Mouse (Mus musculus): ENCODE measurements around the gene Dnase1l1. TPM values are rescaled to one million over a fixed set of nuclear protein-coding genes. Genes with fewer than 3 reads are reported as not detected.

The Dnase1l1 gene
- total and polyA plus RNA-seq, 2 experiments = 3.5 to 5.5 TPM

DNA sequence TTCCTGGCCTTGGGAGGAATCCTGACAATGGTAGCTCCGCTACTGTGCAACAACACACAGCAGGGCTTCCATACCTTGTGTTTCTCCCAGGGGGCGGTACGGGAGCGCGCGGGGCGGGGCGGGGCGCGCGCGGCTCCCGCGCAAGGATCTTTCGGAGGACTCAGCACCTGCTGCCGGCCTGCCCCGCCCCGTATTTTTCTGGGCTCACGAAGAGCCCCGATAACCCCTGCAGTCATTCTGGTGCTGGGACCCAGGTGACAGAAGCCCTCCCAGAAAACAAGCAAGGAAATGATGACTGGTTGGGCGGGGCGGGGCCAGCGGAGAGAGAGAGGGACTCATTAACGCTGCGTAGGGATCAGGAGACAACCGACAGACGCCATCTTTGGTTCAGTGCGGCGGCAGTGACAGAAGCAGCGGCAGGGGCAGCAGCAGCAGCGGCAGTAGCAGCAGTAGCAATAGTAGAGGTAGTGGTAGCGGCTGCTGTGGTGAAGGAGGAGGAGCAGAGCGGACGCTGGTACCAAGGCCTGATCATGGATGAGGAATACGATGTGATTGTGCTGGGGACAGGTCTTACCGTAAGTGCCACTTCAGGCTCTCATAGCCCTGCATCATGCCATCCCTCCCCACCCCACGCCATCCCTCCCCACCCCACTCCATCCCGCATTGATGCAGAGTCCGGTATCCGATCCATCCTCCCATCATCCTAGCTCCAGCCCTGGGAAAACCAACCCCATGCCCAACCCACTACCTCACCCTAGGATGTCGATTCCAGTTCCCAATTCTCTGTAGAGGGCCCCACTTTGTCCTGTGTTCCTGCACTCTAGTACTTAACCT, 22.9 kb upstream of the Dnase1l1 start, which contains the start of gene Gdi1:
Gene Gdi1, plus strand, starts transcription at position 132 of the 834 bp plus-strand sequence.
- under 1% methylated on average over 40 of the region's 41 CpGs for WGBS
- Histone ChIP-seq H3K4me3 (ENCODE audit: insufficient read depth, low read depth, low read length) (peak within 1 kb of the TSS; percentile 74), H3K79me2 (ENCODE audit: control insufficient read depth, insufficient read depth, low read length) (peaks cover 5% of the 10 kb centered on the region; the same call in 1 of the 2 replicates), H3K27ac (replicated peaks; ENCODE audit: insufficient read depth, low read depth, low read length) (peak within 1 kb of the TSS; percentile 92), H3K4me1 (ENCODE audit: control insufficient read depth, insufficient read depth, low read length) (no peaks in the 10 kb centered on the region; the same call in 1 of the 2 replicates), H3K36me3 (ENCODE audit: control insufficient read depth, insufficient read depth, low read length) (peaks cover 47% of the 10 kb centered on the region), H3K9ac (ENCODE audit: low read depth, low read length) (peak within 1 kb of the TSS; percentile 96), H3K27me3 (ENCODE audit: control insufficient read depth, insufficient read depth, low read length) (no peaks in the 10 kb centered on the region)
- DNase-seq (ENCODE audit: extremely low read depth, low read depth, low spot score) = peak; percentile 55
- TF ChIP-seq CTCF (IDR thresholded peaks at IDR 0.05; ENCODE audit: low read depth, low read length) (peak; percentile 12; the same call in 1 of the 2 replicates), POLR2A (IDR thresholded peaks at IDR 0.05; ENCODE audit: extremely low read depth, insufficient read depth, low read length) (peak; percentile 61; the same call in 1 of the 2 replicates)

DNA sequence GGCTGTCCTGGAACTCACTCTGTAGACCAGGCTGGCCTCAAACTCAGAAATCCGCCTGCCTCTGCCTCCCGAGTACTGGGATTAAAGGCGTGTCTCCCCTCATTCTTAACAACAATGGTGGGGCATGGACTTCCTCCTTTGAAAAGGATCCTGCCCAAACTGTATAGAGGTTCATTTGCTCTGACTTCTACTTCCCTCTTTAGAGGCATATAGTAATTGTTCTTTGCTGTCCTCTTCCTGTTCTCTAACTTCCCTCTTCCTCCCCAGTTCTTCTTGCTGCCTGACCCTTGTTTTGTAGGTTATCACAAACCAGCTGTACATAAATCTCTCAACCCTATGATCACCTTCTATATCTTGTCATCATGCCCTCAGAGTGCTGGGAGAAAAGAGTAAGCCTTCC, 17.6 kb upstream of the Dnase1l1 start:
- DNase-seq (ENCODE audit: extremely low read depth, low read depth, low spot score) = no peak
- Histone ChIP-seq H3K4me3 (ENCODE audit: insufficient read depth, low read depth, low read length) (no peak overlapping the region), H3K4me1 (ENCODE audit: control insufficient read depth, insufficient read depth, low read length) (peaks cover 3% of the 10 kb centered on the region; the same call in 1 of the 2 replicates), H3K9ac (ENCODE audit: low read depth, low read length) (no peak overlapping the region), H3K27me3 (ENCODE audit: control insufficient read depth, insufficient read depth, low read length) (no peaks in the 10 kb centered on the region), H3K27ac (replicated peaks; ENCODE audit: insufficient read depth, low read depth, low read length) (no peak overlapping the region), H3K79me2 (ENCODE audit: control insufficient read depth, insufficient read depth, low read length) (peaks cover 4% of the 10 kb centered on the region; the same call in 1 of the 2 replicates), H3K36me3 (ENCODE audit: control insufficient read depth, insufficient read depth, low read length) (peaks cover 25% of the 10 kb centered on the region)
- TF ChIP-seq CTCF (IDR thresholded peaks at IDR 0.05; ENCODE audit: low read depth, low read length) = no peak
- TF ChIP-seq POLR2A (IDR thresholded peaks at IDR 0.05; ENCODE audit: extremely low read depth, insufficient read depth, low read length) = no peak
- WGBS = 77% methylated on average over 3 of the region's 3 CpGs

DNA sequence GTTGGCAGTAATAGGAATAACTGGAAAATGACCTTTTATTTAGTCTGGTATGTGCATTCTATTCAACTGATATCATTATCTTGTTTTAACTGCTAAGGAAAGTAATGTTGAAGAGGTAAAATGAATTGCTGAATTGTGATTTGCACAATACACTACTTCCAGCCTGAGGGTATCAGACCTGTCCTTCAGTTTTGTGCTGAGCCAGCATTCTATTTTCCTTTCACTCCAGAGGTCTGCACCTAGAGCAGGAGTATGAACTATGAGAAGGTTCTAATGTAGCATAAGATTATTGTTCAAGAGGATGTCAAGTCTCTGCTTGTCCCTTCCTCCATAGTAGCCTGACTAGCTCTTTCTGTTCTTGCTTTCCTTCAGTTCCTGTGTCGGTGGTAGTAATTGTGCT, 16.2 kb upstream of the Dnase1l1 start:
- TF ChIP-seq POLR2A (IDR thresholded peaks at IDR 0.05; ENCODE audit: extremely low read depth, insufficient read depth, low read length) = no peak
- no peak for TF ChIP-seq CTCF (IDR thresholded peaks at IDR 0.05; ENCODE audit: low read depth, low read length)
- Histone ChIP-seq H3K4me1 (ENCODE audit: control insufficient read depth, insufficient read depth, low read length) (peaks cover 3% of the 10 kb centered on the region; the same call in 1 of the 2 replicates), H3K27ac (replicated peaks; ENCODE audit: insufficient read depth, low read depth, low read length) (no peak overlapping the region), H3K36me3 (ENCODE audit: control insufficient read depth, insufficient read depth, low read length) (peaks cover 22% of the 10 kb centered on the region), H3K4me3 (ENCODE audit: insufficient read depth, low read depth, low read length) (no peak overlapping the region), H3K79me2 (ENCODE audit: control insufficient read depth, insufficient read depth, low read length) (peaks cover 4% of the 10 kb centered on the region; the same call in 1 of the 2 replicates), H3K27me3 (ENCODE audit: control insufficient read depth, insufficient read depth, low read length) (no peaks in the 10 kb centered on the region), H3K9ac (ENCODE audit: low read depth, low read length) (no peak overlapping the region)
- DNase-seq (ENCODE audit: extremely low read depth, low read depth, low spot score) = no peak
- WGBS = 100% methylated on average over 1 of the region's 1 CpGs

DNA sequence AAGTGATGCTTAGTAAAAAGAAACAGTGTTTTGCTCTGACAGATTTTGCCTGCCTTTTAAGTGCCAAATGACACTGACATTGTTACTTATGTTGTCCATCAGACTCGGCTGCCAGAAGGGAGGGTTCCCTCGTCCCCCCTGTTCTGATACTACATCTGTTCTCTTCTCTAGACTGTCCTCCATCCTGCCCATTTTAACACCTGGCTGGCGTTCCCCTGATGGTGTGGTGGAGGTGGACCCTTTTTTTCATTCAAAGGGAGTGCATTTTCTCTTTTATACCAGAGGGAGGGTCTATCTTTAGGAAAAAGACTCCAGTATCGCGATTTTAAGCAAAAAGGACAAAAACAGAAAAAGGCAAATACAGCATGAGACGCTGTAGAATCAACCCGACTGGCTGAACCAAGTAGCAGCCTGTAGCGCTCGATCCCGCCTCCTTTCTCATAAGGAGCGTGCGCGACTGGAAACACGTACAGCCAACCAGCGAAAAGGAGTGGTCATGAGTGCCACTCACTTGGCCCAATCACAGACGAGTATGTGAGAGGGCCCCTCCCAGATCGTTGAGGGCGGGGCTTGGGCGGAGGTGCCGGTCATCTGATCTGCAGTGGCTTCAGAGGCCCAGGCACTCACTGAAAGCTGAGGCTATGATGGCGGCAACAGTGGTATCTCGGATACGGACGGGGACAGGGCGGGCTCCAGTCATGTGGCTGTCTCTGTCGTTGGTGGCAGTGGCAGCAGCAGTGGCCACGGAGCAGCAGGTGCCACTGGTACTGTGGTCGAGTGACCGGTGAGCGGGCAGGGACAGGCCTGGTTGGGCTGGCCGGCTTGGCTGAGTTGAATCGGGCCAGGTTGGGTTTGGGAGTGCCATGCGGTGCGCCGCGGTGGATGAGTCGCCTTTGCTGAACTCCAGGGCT, 14.7 kb upstream of the Dnase1l1 start, which contains the start of gene Atp6ap1:
Gene Atp6ap1, plus strand, starts transcription at position 560 of the 911 bp plus-strand sequence.
- Histone ChIP-seq H3K27me3 (ENCODE audit: control insufficient read depth, insufficient read depth, low read length) (no peaks in the 10 kb centered on the region), H3K27ac (replicated peaks; ENCODE audit: insufficient read depth, low read depth, low read length) (peak within 1 kb of the TSS; percentile 57), H3K9ac (ENCODE audit: low read depth, low read length) (peak within 1 kb of the TSS; percentile 93), H3K4me1 (ENCODE audit: control insufficient read depth, insufficient read depth, low read length) (peaks cover 3% of the 10 kb centered on the region; the same call in 1 of the 2 replicates), H3K36me3 (ENCODE audit: control insufficient read depth, insufficient read depth, low read length) (peaks cover 12% of the 10 kb centered on the region), H3K4me3 (ENCODE audit: insufficient read depth, low read depth, low read length) (peak within 1 kb of the TSS; percentile 85), H3K79me2 (ENCODE audit: control insufficient read depth, insufficient read depth, low read length) (peaks cover 4% of the 10 kb centered on the region; the same call in 1 of the 2 replicates)
- peak; percentile 87 for DNase-seq (ENCODE audit: extremely low read depth, low read depth, low spot score)
- WGBS = under 1% methylated on average over 37 of the region's 37 CpGs
- TF ChIP-seq CTCF (IDR thresholded peaks at IDR 0.05; ENCODE audit: low read depth, low read length) (0 out of 2 replicates have a peak, but pooled peaks have one; percentile 0), POLR2A (IDR thresholded peaks at IDR 0.05; ENCODE audit: extremely low read depth, insufficient read depth, low read length) (peak; percentile 68)

DNA sequence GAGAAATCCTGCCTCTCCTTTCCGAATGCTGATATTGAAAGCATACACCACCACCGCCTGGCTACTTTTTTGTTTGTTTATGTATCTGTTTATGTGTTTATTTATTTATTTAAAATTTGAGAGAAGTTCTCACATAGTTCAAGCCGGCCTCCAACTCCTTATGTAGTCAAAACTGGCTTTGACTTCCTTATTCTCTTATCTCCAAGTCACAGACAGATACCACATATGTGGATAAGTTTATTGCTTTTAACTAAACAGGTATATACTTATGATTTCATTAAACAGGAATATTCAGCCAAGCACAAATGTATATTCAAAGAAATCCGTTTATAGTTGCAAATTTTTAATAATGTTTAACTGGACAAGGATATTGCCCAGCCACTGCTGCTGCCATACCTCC, 11.3 kb upstream of the Dnase1l1 start:
- H3K4me1 ChIP-seq (ENCODE audit: control insufficient read depth, insufficient read depth, low read length) = peaks cover 3% of the 10 kb centered on the region; the same call in 1 of the 2 replicates
- WGBS = 87% methylated on average over 4 of the region's 4 CpGs
- no peaks in the 10 kb centered on the region for H3K27me3 ChIP-seq (ENCODE audit: control insufficient read depth, insufficient read depth, low read length)
- no peak for TF ChIP-seq POLR2A (IDR thresholded peaks at IDR 0.05; ENCODE audit: extremely low read depth, insufficient read depth, low read length)
- no peak for TF ChIP-seq CTCF (IDR thresholded peaks at IDR 0.05; ENCODE audit: low read depth, low read length)
- peaks cover 4% of the 10 kb centered on the region; the same call in 1 of the 2 replicates for H3K36me3 ChIP-seq (ENCODE audit: control insufficient read depth, insufficient read depth, low read length)
- no peak overlapping the region for H3K9ac ChIP-seq (ENCODE audit: low read depth, low read length)
- no peak overlapping the region for H3K4me3 ChIP-seq (ENCODE audit: insufficient read depth, low read depth, low read length)
- H3K79me2 ChIP-seq (ENCODE audit: control insufficient read depth, insufficient read depth, low read length) = peaks cover 4% of the 10 kb centered on the region; the same call in 1 of the 2 replicates
- DNase-seq (ENCODE audit: extremely low read depth, low read depth, low spot score) = no peak
- no peak overlapping the region for H3K27ac ChIP-seq (replicated peaks; ENCODE audit: insufficient read depth, low read depth, low read length)

All from liver, adult 2 months (tissue).